Mouse (Mus musculus): Measurements from ENCODE around the gene Card14. TPM values are rescaled to one million over a fixed set of nuclear protein-coding genes. Genes with fewer than 3 reads are reported as not detected.

Gene Card14
- polyA plus RNA-seq, 1 experiment from 2014 or later = 9.9 TPM

GRCm38 (mm10) chr11:119344865-119345264 lies 37.3 kb downstream of the Card14 start:
- Histone ChIP-seq H3K9me3 (ENCODE audit: control insufficient read depth) (no peaks in the 10 kb centered on the region), H3K27ac (ENCODE audit: low read depth, low read length) (no peak overlapping the region), H3K9ac (ENCODE audit: low read depth, low read length) (no peak overlapping the region), H3K4me1 (replicated peaks; ENCODE audit: control insufficient read depth, insufficient read depth, low read length) (no peaks in the 10 kb centered on the region), H3K27me3 (replicated peaks; ENCODE audit: control insufficient read depth, insufficient read depth, low read length) (no peaks in the 10 kb centered on the region), H3K36me3 (ENCODE audit: control insufficient read depth, insufficient read depth) (peaks cover 29% of the 10 kb centered on the region), H3K4me2 (replicated peaks; ENCODE audit: low read depth) (no peak overlapping the region), H3K4me3 (ENCODE audit: low read depth, low read length) (no peak overlapping the region)
- whole genome bisulfite sequencing = 64% methylated on average over 6 of the region's 6 CpGs
- no peak for ATAC-seq
- TF ChIP-seq CTCF (IDR thresholded peaks at IDR 0.05; ENCODE audit: low read depth) = no peak

GRCm38 (mm10) chr11:119347125-119347524 lies 39.6 kb downstream of the Card14 start:
- H3K4me2 ChIP-seq (replicated peaks; ENCODE audit: low read depth) = no peak overlapping the region
- WGBS = 86% methylated on average over 4 of the region's 4 CpGs
- H3K27ac ChIP-seq (ENCODE audit: low read depth, low read length) = no peak overlapping the region

DNA sequence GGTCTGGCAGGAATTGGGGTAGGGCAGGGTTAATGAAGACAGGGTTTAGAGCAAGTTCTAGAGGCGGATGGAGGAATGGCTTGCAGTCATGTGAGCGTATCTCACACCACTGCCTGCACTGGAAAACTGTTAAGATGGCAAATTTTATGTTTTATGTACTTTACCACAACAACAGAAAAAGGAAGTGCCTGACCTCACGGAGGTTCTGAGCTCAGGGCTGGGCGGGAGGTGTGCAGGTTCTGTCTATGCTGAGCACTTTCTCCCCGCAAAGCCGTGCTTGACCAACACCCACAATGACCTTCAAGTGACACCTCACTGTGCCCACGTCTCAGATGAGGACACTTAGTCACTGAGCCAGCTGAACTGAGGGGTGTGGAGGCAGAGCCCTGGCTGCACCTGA lies 44.5 kb downstream of the Card14 start:
- Histone ChIP-seq H3K4me1 (replicated peaks; ENCODE audit: control insufficient read depth, insufficient read depth, low read length) (0 out of 2 replicates have a peak, but pooled peaks cover 4% of the 10 kb centered on the region), H3K27ac (ENCODE audit: low read depth, low read length) (no peak overlapping the region), H3K4me3 (ENCODE audit: low read depth, low read length) (no peak overlapping the region), H3K9ac (ENCODE audit: low read depth, low read length) (no peak overlapping the region), H3K4me2 (replicated peaks; ENCODE audit: low read depth) (no peak overlapping the region), H3K9me3 (ENCODE audit: control insufficient read depth) (no peaks in the 10 kb centered on the region), H3K27me3 (replicated peaks; ENCODE audit: control insufficient read depth, insufficient read depth, low read length) (no peaks in the 10 kb centered on the region), H3K36me3 (ENCODE audit: control insufficient read depth, insufficient read depth) (peaks cover 17% of the 10 kb centered on the region; the same call in 1 of the 2 replicates)
- 71% methylated on average over 7 of the region's 7 CpGs for WGBS
- no peak for TF ChIP-seq CTCF (IDR thresholded peaks at IDR 0.05; ENCODE audit: low read depth)
- ATAC-seq = no peak

More at GRCm38 (mm10) chr11:119347125-119347524, 39.6 kb downstream of the Card14 start:
- no peaks in the 10 kb centered on the region for H3K4me1 ChIP-seq (replicated peaks; ENCODE audit: control insufficient read depth, insufficient read depth, low read length)
- H3K4me3 ChIP-seq (ENCODE audit: low read depth, low read length) = no peak overlapping the region
- ATAC-seq = no peak
- no peaks in the 10 kb centered on the region for H3K9me3 ChIP-seq (ENCODE audit: control insufficient read depth)
- no peak overlapping the region for H3K9ac ChIP-seq (ENCODE audit: low read depth, low read length)
- no peak for TF ChIP-seq CTCF (IDR thresholded peaks at IDR 0.05; ENCODE audit: low read depth)
- H3K36me3 ChIP-seq (ENCODE audit: control insufficient read depth, insufficient read depth) = peaks cover 34% of the 10 kb centered on the region
- H3K27me3 ChIP-seq (replicated peaks; ENCODE audit: control insufficient read depth, insufficient read depth, low read length) = no peaks in the 10 kb centered on the region

DNA sequence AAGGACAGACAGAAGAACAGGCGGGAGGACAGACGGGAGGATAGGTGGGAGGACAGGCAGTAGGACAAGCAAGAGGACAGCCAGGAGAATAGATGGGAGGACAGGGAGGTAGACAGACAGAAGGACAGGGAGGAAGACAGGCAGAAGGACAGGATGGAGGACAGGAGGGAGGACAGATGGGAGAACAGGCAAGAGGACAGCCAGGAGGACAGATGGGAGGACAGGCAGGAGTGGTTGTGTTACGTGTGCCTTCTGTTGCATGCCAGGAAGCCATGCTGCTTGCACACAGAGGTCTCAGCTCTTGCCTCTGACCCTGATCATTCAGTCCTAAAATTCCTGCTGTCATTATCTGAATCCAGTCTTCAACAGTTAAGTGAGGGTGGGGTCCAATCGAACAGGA lies 46.4 kb downstream of the Card14 start:
- no peak for ATAC-seq
- no peak overlapping the region for H3K4me3 ChIP-seq (ENCODE audit: low read depth, low read length)
- WGBS = 83% methylated on average over 4 of the region's 4 CpGs
- H3K4me2 ChIP-seq (replicated peaks; ENCODE audit: low read depth) = no peak overlapping the region
- H3K36me3 ChIP-seq (ENCODE audit: control insufficient read depth, insufficient read depth) = peaks cover 25% of the 10 kb centered on the region; the same call in 1 of the 2 replicates
- H3K27ac ChIP-seq (ENCODE audit: low read depth, low read length) = no peak overlapping the region
- no peak for TF ChIP-seq CTCF (IDR thresholded peaks at IDR 0.05; ENCODE audit: low read depth)
- H3K9ac ChIP-seq (ENCODE audit: low read depth, low read length) = no peak overlapping the region
- H3K4me1 ChIP-seq (replicated peaks; ENCODE audit: control insufficient read depth, insufficient read depth, low read length) = 0 out of 2 replicates have a peak, but pooled peaks cover 4% of the 10 kb centered on the region
- no peaks in the 10 kb centered on the region for H3K27me3 ChIP-seq (replicated peaks; ENCODE audit: control insufficient read depth, insufficient read depth, low read length)
- H3K9me3 ChIP-seq (ENCODE audit: control insufficient read depth) = no peaks in the 10 kb centered on the region

DNA sequence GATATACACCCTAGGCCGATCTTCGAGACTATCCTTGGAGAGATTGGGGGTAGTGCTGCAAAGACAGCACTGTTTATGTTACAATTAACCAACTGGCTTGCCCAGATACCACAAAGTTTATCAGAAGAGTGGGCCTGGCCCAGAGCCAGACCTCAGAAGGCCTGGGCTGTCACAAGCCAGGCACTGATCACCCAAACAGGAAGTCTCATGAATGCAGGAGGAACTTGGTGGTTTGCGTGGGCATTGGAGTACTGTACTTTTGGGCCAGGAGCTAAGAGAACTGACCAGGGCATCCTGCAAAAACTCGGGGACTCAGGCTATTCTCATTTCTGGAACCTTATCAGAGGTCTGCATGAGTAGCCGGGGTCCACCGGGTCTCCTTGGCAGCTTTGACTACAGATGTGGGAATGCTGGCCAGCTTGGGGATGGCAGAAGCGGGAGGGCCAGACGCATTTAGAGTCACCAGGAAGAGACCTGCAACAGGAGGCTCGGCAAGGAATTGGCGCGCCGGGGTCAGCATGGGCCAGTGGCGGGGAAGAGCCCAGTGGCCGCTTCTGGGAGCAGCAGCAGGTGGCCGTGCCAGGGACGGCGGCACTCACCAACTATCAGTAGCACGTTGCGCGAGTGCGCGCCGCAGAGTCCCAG lies 47.4 kb downstream of the Card14 start:
- 0 out of 2 replicates have a peak, but pooled peaks cover 4% of the 10 kb centered on the region for H3K4me1 ChIP-seq (replicated peaks; ENCODE audit: control insufficient read depth, insufficient read depth, low read length)
- ATAC-seq = no peak
- 0 out of 2 replicates have a peak, but pooled peaks have one; percentile 6 for TF ChIP-seq CTCF (IDR thresholded peaks at IDR 0.05; ENCODE audit: low read depth)
- peaks cover 21% of the 10 kb centered on the region; the same call in 1 of the 2 replicates for H3K36me3 ChIP-seq (ENCODE audit: control insufficient read depth, insufficient read depth)
- no peaks in the 10 kb centered on the region for H3K9me3 ChIP-seq (ENCODE audit: control insufficient read depth)
- H3K4me2 ChIP-seq (replicated peaks; ENCODE audit: low read depth) = peak overlapping the region; percentile 76
- H3K27me3 ChIP-seq (replicated peaks; ENCODE audit: control insufficient read depth, insufficient read depth, low read length) = no peaks in the 10 kb centered on the region
- peak overlapping the region; percentile 51 for H3K27ac ChIP-seq (ENCODE audit: low read depth, low read length)
- H3K4me3 ChIP-seq (ENCODE audit: low read depth, low read length) = peak overlapping the region; percentile 77
- H3K9ac ChIP-seq (ENCODE audit: low read depth, low read length) = peak overlapping the region; percentile 71
- under 1% methylated on average over 22 of the region's 23 CpGs for WGBS

GRCm38 (mm10) chr11:119355443-119356385 lies 48.1 kb downstream of the Card14 start, which contains the start of the genes Sgsh and Slc26a11:
Gene Sgsh (minus strand): TSS chr11:119355536.
Gene Slc26a11 (plus strand): TSS chr11:119355557.
- no peaks in the 10 kb centered on the region for H3K27me3 ChIP-seq (replicated peaks; ENCODE audit: control insufficient read depth, insufficient read depth, low read length)
- H3K36me3 ChIP-seq (ENCODE audit: control insufficient read depth, insufficient read depth) = peaks cover 21% of the 10 kb centered on the region; the same call in 1 of the 2 replicates
- peak within 1 kb of the TSS; percentile 76 for H3K4me2 ChIP-seq (replicated peaks; ENCODE audit: low read depth)
- TF ChIP-seq CTCF (IDR thresholded peaks at IDR 0.05; ENCODE audit: low read depth) = no peak
- H3K4me1 ChIP-seq (replicated peaks; ENCODE audit: control insufficient read depth, insufficient read depth, low read length) = 0 out of 2 replicates have a peak, but pooled peaks cover 4% of the 10 kb centered on the region
- under 1% methylated on average over 40 of the region's 40 CpGs for WGBS
- H3K4me3 ChIP-seq (ENCODE audit: low read depth, low read length) = peak within 1 kb of the TSS; percentile 77
- peak; percentile 92 for ATAC-seq
- H3K9me3 ChIP-seq (ENCODE audit: control insufficient read depth) = no peaks in the 10 kb centered on the region
- peak within 1 kb of the TSS; percentile 51 for H3K27ac ChIP-seq (ENCODE audit: low read depth, low read length)
- H3K9ac ChIP-seq (ENCODE audit: low read depth, low read length) = peak within 1 kb of the TSS; percentile 71

Data from intestine, postnatal 0 days (tissue).